Mouse (Mus musculus) adrenal gland, postnatal 0 days (tissue): ENCODE data around the gene Lect2. TPM values are rescaled to one million over a fixed set of nuclear protein-coding genes. Genes with fewer than 3 reads are reported as not detected.

Experiments used
- polyA plus RNA-seq: library from polyadenylated mRNA; unstranded; fragments of >200 nt; fragmentation: Nextera tagmentation; extraction: Ambion mirVana; gene quantifications from 2 replicates; pipeline ENCODE4 v1.2.1, GENCODE M21; 2015

Lect2 gene
- polyA plus RNA-seq, result 2.0 and 2.7 TPM in 2 replicates

DNA sequence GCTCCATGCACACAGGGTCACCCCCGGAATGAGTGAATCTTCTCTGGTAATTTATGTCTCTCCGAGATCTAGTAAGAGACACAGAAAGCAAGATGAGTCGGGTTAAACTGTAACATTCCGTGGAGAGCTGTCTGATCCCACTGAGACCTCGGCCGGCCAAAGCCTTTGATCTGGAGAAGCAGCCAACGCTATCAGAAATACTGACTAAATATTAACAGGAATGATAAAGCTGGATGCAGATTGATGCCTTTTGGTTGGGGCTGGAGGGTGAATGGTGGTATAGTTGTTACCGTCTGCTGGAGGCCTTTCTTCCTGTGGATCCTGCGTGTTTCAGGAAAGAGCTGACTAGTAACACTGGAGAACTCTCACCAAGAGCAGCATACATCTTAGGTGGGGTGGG lies at the start of gene Lect2:
TSS of gene Lect2 (minus strand) at position 102 of the 400 bp plus-strand sequence.

DNA sequence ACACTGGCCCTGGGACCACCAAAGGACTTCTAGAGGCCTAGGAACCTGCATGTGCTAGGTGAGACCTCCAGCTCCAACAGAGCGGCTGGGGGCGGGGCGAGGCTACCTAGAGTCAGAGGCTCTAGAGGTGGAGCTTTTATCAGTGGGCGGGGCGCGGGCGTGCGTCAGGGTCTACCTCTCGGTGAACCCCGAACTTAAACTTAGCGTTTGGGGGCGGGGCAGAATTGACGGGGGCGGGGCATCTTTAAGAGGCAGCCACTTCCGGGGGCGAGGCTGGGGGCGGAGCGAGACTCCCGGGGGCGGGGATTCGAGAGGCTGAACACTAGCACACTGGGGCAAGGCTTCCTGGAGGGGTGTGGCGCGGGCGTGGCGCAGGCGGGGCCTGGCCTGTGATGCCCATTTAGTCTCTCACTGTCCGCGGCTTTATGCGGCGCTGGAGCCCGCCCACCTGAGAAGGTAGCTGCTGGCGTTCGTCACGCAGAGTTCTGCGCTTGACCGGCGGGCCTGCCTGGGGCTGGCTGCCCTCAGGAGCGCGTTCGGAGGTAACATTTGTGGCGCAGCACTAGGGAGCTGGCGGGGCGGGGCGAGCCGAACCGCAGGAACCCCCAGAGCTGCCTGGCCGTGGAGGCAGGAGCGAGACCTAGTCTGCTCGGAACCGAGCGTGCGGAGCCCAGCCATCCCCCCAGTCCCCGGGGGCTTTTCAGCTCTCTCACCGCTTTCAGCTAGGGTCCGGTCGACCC lies 26.1 kb downstream of the Lect2 start, which contains the start of gene Fbxl21:
TSS of gene Fbxl21 (plus strand) at position 392 of the 740 bp plus-strand sequence.

Other genes starting within 250 kb of the Lect2 start
- not detected in 2 replicates for gene Gm3045, start 121.9 kb downstream of the Lect2 start, polyA plus RNA-seq
- gene Slc25a48, start 110.1 kb downstream of the Lect2 start, polyA plus RNA-seq, result 0.11 TPM in 1 of 2 replicates, not detected in the other
- not detected in 2 replicates for gene Il9, start 66.3 kb downstream of the Lect2 start, polyA plus RNA-seq
- gene Fbxl21, start 26.0 kb downstream of the Lect2 start, polyA plus RNA-seq, result 2.5 and 6.0 TPM in 2 replicates
- gene Tgfbi, start 61.0 kb upstream of the Lect2 start, polyA plus RNA-seq, result 47.6 and 47.9 TPM in 2 replicates
- gene Smad5, start 154.5 kb upstream of the Lect2 start, polyA plus RNA-seq, result 10.4 and 14.4 TPM in 2 replicates
- gene Gm45623, start 205.3 kb upstream of the Lect2 start, polyA plus RNA-seq, result not detected in 2 replicates